Comparison of ENCODE assay signal across 9 mouse cellular contexts in genomic region chr1:126929666-126930065, GRCm38 (mm10).
DNase-seq lines count a peak whose midpoint lies in the region; ATAC-seq lines count a peak whose summit lies in the region.
"Had no signal": no experiment of that assay in that cellular context is flagged by ENCODE, and none has a peak within 500 bp of the region (broad histone marks: within the 10 kb centered on the region; RNA-seq: fewer than 3 reads in every experiment).

No protein-coding gene starts in this region.

- H3K4me1 ChIP-seq in heart, embryonic 12.5 days (replicated peaks) = peaks cover 19% of the 10 kb centered on the region
- H3K4me1 ChIP-seq in midbrain, embryonic 14.5 days (ENCODE audit: control insufficient read depth, insufficient read depth, low read length) = 0 out of 2 replicates have a peak, but pooled peaks cover 7% of the 10 kb centered on the region
- H3K4me1 ChIP-seq in midbrain, embryonic 13.5 days (replicated peaks) = peaks cover 31% of the 10 kb centered on the region
- peaks cover 23% of the 10 kb centered on the region for H3K4me1 ChIP-seq in forebrain, embryonic 10.5 days

- no peak for ATAC-seq in heart, embryonic 12.5 days (ENCODE audit: insufficient number of reproducible peaks, low FRiP score)
- ATAC-seq in midbrain, embryonic 14.5 days (ENCODE audit: low FRiP score, low TSS enrichment) = no peak
- no peak for ATAC-seq in midbrain, embryonic 13.5 days

- H3K9ac ChIP-seq in heart, embryonic 12.5 days = no peak overlapping the region
- no peak overlapping the region for H3K9ac ChIP-seq in midbrain, embryonic 14.5 days (replicated peaks; ENCODE audit: low read length)
- no peak overlapping the region for H3K9ac ChIP-seq in midbrain, embryonic 13.5 days (replicated peaks)
- H3K9ac ChIP-seq: limb, embryonic 13.5 days had no signal

- peak; percentile 74 for DNase-seq in heart, adult 11 months
- peak; percentile 75 for DNase-seq in midbrain, embryonic 14.5 days
- DNase-seq in brain, adult 2 months (ENCODE audit: low read depth, low spot score) = peak; percentile 41
- peak; percentile 48 for DNase-seq in lung, postnatal 10 days
- no peak for DNase-seq in gastrocnemius, postnatal 36 days
- DNase-seq in forebrain, embryonic 10.5 days (ENCODE audit: extremely low spot score, low spot score) = no peak

- no peak overlapping the region for H3K4me2 ChIP-seq in heart, embryonic 12.5 days
- no peak overlapping the region for H3K4me2 ChIP-seq in midbrain, embryonic 14.5 days (ENCODE audit: low read length)
- no peak overlapping the region for H3K4me2 ChIP-seq in midbrain, embryonic 13.5 days (replicated peaks)
- H3K4me2 ChIP-seq: limb, embryonic 13.5 days had no signal

- no peaks in the 10 kb centered on the region for H3K9me3 ChIP-seq in heart, embryonic 12.5 days (replicated peaks)
- no peaks in the 10 kb centered on the region for H3K9me3 ChIP-seq in midbrain, embryonic 14.5 days (ENCODE audit: control insufficient read depth, low read length)
- no peaks in the 10 kb centered on the region for H3K9me3 ChIP-seq in midbrain, embryonic 13.5 days
- no peaks in the 10 kb centered on the region for H3K9me3 ChIP-seq in forebrain, embryonic 10.5 days
- H3K9me3 ChIP-seq: limb, embryonic 13.5 days had no signal

- intact Hi-C loops in gastrocnemius, postnatal 36 days (cut with DNase I) = loop anchor here (2.0 to 10.0 kb wide), 3 partner anchors 63 to 1322 kb away; no protein-coding TSS in a partner anchor

- 64% methylated on average over 4 of the region's 4 CpGs for WGBS in heart, embryonic 12.5 days
- 61% methylated on average over 4 of the region's 4 CpGs for WGBS in midbrain, embryonic 14.5 days
- WGBS in midbrain, embryonic 13.5 days = 60% methylated on average over 4 of the region's 4 CpGs
- WGBS in forebrain, embryonic 10.5 days = 74% methylated on average over 4 of the region's 4 CpGs

- H3K27me3 ChIP-seq in heart, embryonic 12.5 days (replicated peaks) = no peaks in the 10 kb centered on the region
- no peaks in the 10 kb centered on the region for H3K27me3 ChIP-seq in midbrain, embryonic 14.5 days (ENCODE audit: control insufficient read depth, insufficient read depth, low read length)
- H3K27me3 ChIP-seq in midbrain, embryonic 13.5 days = no peaks in the 10 kb centered on the region
- no peaks in the 10 kb centered on the region; the same call in 1 of the 2 replicates for H3K27me3 ChIP-seq in forebrain, embryonic 10.5 days (ENCODE audit: poor library complexity, severe bottlenecking)

- H3K4me3 ChIP-seq in heart, embryonic 12.5 days = no peak overlapping the region
- H3K4me3 ChIP-seq in midbrain, embryonic 14.5 days (replicated peaks; ENCODE audit: low read depth, low read length) = no peak overlapping the region
- no peak overlapping the region for H3K4me3 ChIP-seq in midbrain, embryonic 13.5 days (replicated peaks)
- no peak overlapping the region for H3K4me3 ChIP-seq in forebrain, embryonic 10.5 days
- H3K4me3 ChIP-seq: limb, embryonic 13.5 days had no signal

- no peak overlapping the region for H3K27ac ChIP-seq in heart, embryonic 12.5 days (ENCODE audit: poor library complexity, severe bottlenecking)
- H3K27ac ChIP-seq in midbrain, embryonic 14.5 days (replicated peaks; ENCODE audit: low read depth, low read length) = no peak overlapping the region
- no peak overlapping the region for H3K27ac ChIP-seq in midbrain, embryonic 13.5 days
- H3K27ac ChIP-seq in forebrain, embryonic 10.5 days = no peak overlapping the region
- H3K27ac ChIP-seq: limb, embryonic 13.5 days had no signal

- no peaks in the 10 kb centered on the region for H3K36me3 ChIP-seq in heart, embryonic 12.5 days
- no peaks in the 10 kb centered on the region for H3K36me3 ChIP-seq in midbrain, embryonic 14.5 days (ENCODE audit: control insufficient read depth, insufficient read depth, low read length)
- no peaks in the 10 kb centered on the region for H3K36me3 ChIP-seq in midbrain, embryonic 13.5 days
- no peaks in the 10 kb centered on the region for H3K36me3 ChIP-seq in forebrain, embryonic 10.5 days (replicated peaks)
- H3K36me3 ChIP-seq: limb, embryonic 13.5 days had no signal

Comparison
In these comparisons a context has a peak if more than half of its experiments do, and no peak if none do; other contexts are left out.
1. DNase-seq: peak in heart, adult 11 months (single experiment), midbrain, embryonic 14.5 days (single experiment), brain, adult 2 months (single experiment) and lung, postnatal 10 days (single experiment); none in gastrocnemius, postnatal 36 days (0 of 2) and forebrain, embryonic 10.5 days (single experiment).